Comparison of ENCODE assay signal across 34 mouse cellular contexts in genomic region chr12:106894061-106894460, GRCm38 (mm10).
"Had no signal": no experiment of that assay in that cellular context is flagged by ENCODE, and none has a peak within 500 bp of the region (broad histone marks: within the 10 kb centered on the region; RNA-seq: fewer than 3 reads in every experiment).

No protein-coding gene starts in this region.

- H3K9me3 ChIP-seq: heart, embryonic 12.5 days; heart, embryonic 13.5 days; heart, embryonic 15.5 days; hindbrain, embryonic 10.5 days; hindbrain, embryonic 12.5 days; hindbrain, embryonic 13.5 days; hindbrain, embryonic 15.5 days; kidney, embryonic 15.5 days had no signal

- ATAC-seq: hindbrain, embryonic 16.5 days; hindbrain, postnatal 0 days; inflammation-experienced regulatory T-cells, adult 6 months; intestine, embryonic 16.5 days; intestine, postnatal 0 days had no signal

- H3K27ac ChIP-seq: heart, embryonic 13.5 days; heart, embryonic 15.5 days; hindbrain, embryonic 10.5 days; hindbrain, embryonic 12.5 days; hindbrain, embryonic 13.5 days; hindbrain, embryonic 14.5 days; hindbrain, embryonic 15.5 days; hindbrain, postnatal 0 days; kidney, embryonic 15.5 days; kidney, postnatal 0 days; layer of hippocampus, adult 2 months; left cerebral cortex, adult 2 months had no signal

- H3K4me3 ChIP-seq: heart, embryonic 12.5 days; heart, embryonic 13.5 days; heart, embryonic 15.5 days; hindbrain, embryonic 10.5 days; hindbrain, embryonic 12.5 days; hindbrain, embryonic 13.5 days; hindbrain, embryonic 15.5 days; kidney, embryonic 15.5 days; layer of hippocampus, adult 2 months; left cerebral cortex, adult 2 months had no signal

- H3K4me1 ChIP-seq: heart, embryonic 12.5 days; heart, embryonic 13.5 days; heart, embryonic 15.5 days; hindbrain, embryonic 10.5 days; hindbrain, embryonic 13.5 days; hindbrain, embryonic 15.5 days; kidney, embryonic 15.5 days had no signal

- H3K36me3 ChIP-seq: heart, embryonic 12.5 days; heart, embryonic 13.5 days; heart, embryonic 15.5 days; hindbrain, embryonic 10.5 days; hindbrain, embryonic 12.5 days; hindbrain, embryonic 13.5 days; hindbrain, embryonic 15.5 days; kidney, embryonic 15.5 days had no signal

- H3K4me2 ChIP-seq: heart, embryonic 11.5 days; heart, embryonic 12.5 days; heart, embryonic 13.5 days; heart, embryonic 15.5 days; hindbrain, embryonic 12.5 days; hindbrain, embryonic 13.5 days; hindbrain, embryonic 14.5 days; hindbrain, embryonic 15.5 days; kidney, embryonic 15.5 days had no signal

- DNase-seq: heart, postnatal 10 days; heart, postnatal 14 days; heart, postnatal 36 days; heart, postnatal 4 days; kidney, adult 11 months; kidney, adult 18-20 months; kidney, adult 2 months; kidney, adult 8-10 months; kidney, adult 9 months; kidney, postnatal 10 days; kidney, postnatal 14 days; kidney, postnatal 25 days; kidney, postnatal 36 days; kidney, postnatal 4 days; layer of hippocampus, adult 9-11 months; layer of hippocampus, postnatal 36 days had no signal

- H3K9ac ChIP-seq: heart, embryonic 12.5 days; heart, embryonic 13.5 days; heart, embryonic 15.5 days; hindbrain, embryonic 12.5 days; hindbrain, embryonic 13.5 days; hindbrain, embryonic 14.5 days; hindbrain, embryonic 15.5 days; kidney, embryonic 15.5 days had no signal

- H3K27me3 ChIP-seq: heart, embryonic 12.5 days; heart, embryonic 13.5 days; heart, embryonic 15.5 days; hindbrain, embryonic 12.5 days; hindbrain, embryonic 13.5 days; hindbrain, embryonic 15.5 days; kidney, embryonic 15.5 days had no signal
